Mouse (Mus musculus) layer of hippocampus, postnatal 10 days (tissue): Measurements from ENCODE around the gene Dlg4. TPM values are rescaled to one million over a fixed set of nuclear protein-coding genes. Genes with fewer than 3 reads are reported as not detected.
"Not testable (repeated sequence)": the region's sequence is repeated elsewhere in the genome, so short reads cannot be mapped to it uniquely, and the experiment has no call there.

Source experiments
- DNase-seq, 2 experiments: peaks; one replicate each; pipeline ENCODE4 v3.0.0; 2021; ENCODE audit warnings: low spot score in 2 of 2
- total RNA-seq, 2 experiments: library from RNA; stranded (reverse); gene quantifications; 2 replicates each; pipeline ENCODE4 v1.2.3; 2021

Dlg4 gene
- total RNA-seq, 2 experiments from 2014 or later = 705 to 717 TPM

DNA sequence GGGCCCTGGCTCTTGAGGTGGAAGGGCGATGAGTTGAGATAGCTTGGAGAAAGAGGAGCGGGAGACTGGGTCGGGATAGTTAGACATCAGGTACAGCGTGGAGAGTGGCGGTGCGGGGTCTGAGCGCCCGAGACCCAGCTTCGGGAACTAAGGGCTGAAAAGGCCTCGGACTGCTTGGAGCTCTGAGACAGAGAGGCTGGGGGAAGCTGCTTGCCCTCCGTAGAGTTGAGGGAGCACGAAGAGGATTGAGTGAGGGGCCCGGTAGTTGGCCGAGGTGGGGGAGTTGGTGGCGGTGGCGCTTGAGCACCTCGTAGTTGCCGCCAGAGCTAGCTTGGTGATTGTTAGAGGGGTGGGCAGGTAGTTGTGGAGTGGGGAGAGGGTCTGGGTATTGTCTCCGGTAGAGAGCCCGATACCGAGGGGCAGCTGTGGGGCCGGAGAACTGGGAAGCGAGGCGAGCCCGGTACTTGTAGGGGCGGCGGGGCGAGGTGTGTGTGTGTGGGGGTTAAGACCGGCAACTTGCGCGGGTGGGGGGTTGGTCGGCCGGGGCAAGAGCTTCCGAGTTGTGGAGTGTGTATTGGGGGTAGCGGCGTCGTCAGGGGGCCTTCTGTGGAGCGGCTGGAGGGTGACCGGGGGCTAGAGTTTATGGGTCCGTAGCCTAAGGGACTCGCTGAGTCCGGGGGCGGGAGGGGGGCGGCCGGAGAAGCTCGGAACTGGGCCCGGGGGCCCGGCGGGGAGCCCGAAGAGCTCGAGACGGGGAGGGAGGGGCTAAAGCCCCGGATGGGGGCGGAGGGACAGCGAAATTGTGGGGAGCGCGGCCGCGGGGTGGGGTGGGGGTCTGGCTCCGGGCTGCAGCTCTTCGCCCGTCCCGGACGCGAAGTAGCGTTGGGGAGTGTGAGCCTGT lies 20.3 kb upstream of the Dlg4 start:
- peak in 1 of 2 experiments; percentile 59 for DNase-seq

DNA sequence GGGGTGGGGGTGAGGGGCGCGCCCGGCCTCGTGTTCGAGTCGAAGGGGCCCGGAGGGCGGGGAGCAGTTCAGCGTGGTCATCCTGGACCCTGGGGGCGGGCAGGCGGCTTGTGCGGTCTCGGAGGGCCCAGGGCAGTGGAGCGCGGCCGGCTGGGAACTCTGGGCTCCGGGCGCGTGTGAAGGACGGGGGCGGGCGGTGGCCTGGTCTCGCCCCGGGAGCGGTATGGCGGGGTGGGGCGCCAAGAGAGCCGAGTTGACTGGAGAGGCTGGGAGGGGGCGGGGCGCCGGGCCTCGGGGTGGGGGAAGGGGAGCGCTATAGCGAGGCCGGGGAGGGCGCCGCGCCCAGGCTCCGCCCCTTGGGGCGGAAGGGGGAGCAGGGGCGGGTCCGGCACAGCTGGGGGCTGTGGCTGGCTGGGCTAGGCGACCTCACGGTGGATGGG lies 19.7 kb upstream of the Dlg4 start:
- peak; percentile 69 to 81 for DNase-seq

DNA sequence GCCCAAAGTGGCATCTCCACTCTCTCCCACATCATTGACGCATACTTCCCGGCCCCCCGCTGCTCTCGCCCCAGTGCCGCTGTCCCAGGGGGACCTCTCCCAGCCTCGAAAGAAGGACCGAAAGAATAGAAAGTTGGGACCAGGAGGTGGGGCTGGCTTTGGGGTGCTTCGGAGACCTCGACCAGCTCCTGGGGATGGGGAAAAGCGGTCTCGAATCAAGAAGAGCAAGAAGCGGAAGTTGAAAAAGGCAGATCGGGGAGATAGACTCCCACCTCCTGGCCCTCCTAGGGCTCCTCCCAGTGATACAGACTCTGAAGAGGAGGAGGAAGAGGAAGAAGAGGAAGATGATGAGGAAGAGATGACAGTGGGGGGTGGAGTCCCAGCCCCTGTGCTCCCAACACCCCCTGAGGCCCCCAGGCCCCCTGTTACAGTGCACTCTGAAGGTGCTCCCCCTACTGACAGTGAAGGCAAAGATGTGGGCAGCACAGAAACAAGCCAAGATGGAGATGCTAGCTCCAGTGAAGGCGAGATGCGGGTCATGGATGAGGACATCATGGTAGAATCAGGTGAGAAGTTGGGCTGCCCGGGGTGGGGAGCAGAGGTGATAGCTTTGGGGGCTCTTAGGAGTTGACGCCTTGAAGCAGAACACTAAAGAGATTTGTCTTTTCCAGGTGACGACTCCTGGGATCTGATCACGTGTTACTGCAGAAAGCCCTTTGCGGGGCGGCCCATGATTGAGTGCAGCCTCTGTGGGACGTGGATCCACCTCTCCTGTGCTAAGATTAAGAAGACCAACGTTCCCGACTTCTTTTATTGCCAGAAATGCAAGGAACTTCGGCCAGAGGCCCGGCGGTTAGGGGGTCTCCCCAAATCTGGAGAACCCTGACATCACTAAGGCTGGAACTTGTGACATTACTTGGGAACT lies 17.9 kb upstream of the Dlg4 start:
- no peak for DNase-seq

DNA sequence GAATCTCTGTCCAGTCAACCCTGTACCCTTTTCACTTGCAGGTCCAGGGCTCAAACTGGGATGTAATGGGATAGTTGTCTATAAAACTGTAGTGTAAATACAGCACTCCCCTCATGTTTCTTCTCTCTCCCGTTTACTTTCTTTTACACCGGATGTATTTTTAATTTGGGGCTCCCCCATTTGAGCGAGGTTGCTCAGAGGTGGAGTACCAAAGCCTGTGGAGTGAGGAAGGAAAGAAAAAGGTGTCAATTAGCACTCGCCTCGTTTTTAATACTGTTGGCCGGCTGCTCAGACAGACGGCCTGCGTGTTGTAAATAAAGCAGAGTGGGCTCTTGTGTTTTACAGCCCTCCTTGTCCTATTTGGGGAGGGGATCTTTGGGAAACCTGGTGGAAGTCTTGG lies 17.1 kb upstream of the Dlg4 start:
- no peak for DNase-seq

DNA sequence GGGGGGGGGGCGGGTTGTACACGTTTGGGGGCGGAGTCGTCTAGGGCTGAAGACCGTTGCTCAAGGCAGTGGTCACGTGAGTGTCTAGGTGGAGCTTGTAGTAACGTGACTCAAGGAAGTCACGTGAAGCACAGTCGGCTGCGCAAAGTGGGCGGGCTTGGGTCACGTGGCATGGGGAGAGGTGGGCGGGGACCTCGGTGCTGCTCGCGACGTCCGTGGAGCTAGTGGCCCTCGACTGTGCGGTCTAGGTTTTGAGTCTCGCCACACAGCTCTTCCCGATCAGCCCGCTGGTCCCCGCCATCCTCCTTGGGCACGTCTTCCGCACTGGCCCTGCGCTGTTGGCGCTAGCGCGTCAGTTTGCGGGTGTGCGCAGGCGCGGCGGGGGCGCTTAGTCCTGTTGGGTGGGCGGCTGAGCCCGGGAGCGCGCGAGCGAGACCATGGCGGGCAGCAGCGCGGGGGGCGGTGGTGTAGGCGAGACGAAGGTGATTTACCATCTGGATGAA lies 16.3 kb upstream of the Dlg4 start, which contains the start of gene Dvl2:
Dvl2 (plus strand) TSS at position 200 of the 503 bp plus-strand sequence.
- DNase-seq = peak; percentile 85 to 87

DNA sequence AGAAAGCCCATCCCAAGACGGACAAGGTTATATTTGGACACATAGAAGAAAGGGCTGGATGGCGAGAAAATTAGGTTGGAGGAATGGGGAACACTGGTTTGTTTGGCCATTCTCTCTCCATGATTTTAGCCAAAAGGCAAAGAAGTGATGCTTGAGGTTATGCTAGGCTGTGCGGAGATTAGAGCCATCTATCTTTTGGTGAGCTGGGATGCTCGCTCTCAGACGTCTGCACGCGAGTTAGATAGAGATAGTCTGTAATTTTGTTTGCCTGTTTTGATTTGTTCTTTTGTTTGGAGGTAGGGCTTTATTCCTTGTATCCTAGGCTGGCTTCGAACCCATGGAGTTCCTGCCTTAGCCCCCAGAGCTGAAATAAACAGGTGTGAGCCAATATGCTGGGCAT lies 15.6 kb upstream of the Dlg4 start:
- no peak for DNase-seq

DNA sequence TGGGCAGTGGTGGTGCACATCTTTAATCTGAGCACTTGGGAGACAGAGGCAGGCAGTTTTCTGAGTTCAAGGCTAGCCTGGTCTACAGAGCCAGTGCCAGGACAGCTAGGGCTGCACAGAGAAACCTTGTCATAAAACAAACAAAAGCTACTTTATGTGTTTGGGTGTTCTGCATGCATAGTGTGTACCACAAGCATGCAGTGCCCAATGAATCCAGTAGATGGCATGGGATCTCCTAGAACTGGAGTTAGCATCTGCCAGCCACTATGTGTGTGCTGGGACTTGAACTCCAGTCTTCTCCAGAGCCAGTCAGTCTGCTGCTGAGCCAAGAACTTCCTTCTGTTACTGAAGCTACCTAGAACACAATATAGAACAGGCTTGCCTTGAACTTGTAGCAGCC lies 14.9 kb upstream of the Dlg4 start:
- peak in 1 of 2 experiments; percentile 57 for DNase-seq

DNA sequence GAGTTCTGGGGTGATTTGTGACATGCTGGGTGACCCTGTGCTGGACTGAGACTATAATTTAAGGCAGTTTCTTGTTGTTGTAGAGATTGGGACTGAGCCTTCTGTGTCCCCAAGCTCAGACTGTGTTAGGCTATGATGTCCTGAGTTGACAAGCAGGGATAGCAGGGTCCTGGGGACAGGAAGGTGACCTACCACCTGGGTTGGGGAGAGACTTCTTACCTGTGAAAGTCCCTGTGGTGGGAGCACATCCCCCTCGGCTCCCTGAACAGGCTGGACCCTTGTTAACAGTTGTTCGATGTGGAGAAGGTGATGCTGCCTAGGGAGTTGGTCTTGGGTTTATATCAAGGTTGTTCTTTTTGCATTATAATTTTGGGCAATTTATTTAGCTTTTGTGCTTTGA lies 14.3 kb upstream of the Dlg4 start:
- no peak for DNase-seq

DNA sequence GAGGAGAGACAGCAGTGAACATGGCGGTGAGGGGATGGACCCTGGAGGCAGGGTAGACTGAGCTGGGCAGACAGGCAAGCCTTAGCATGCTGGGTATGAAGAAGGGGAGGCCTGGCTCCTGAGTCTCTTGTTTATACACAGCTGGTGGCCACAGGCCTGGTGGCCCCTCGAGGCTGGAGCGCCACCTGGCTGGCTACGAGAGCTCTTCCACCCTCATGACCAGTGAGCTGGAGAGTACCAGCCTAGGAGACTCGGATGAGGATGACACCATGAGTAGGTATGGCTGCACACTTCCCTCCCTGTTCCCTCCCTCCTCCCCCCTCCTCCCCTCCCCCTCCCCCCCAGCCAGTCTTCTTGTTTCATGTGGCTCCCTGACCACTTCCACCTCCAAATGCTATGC lies 11.2 kb upstream of the Dlg4 start:
- no peak for DNase-seq

DNA sequence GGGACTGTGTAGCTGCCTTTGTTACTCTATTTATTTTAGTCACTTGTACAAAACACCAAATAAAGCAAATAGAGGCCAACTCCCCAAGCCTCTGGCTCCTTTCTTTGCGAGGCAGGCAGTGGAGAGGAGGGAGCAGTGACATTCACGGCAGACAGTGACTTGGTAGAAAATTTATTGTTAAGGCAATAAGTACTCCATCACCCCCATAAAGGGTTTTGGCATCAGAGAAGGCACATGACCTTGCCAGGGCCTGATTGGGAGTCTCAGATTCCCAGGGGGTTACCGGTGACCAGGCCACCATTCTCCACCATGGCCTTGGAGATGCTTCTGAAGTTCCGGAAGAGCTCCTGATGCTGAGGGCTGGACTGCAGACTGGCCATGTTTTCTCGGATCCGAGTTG lies 6.7 kb upstream of the Dlg4 start:
- no peak for DNase-seq

DNA sequence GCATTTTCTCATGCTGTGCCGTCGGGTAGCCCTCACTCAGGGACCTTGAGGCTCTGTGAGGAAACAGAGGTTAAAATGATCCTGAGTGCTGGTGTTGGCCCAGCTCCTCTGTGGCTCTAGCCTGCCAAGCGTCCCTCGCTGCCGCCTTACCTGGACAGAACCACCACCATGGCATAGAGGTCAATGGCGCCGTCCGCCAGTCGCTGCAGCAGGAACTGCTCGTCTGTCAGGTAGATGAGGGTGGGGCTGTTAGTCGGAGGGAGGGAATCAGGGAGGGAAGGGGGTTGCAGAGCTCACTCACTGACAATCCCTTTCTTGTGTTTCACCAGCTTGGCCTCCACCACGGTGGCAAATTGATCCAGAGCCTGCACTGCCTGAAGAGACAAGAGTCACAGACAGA lies 6.2 kb upstream of the Dlg4 start:
- no peak for DNase-seq

DNA sequence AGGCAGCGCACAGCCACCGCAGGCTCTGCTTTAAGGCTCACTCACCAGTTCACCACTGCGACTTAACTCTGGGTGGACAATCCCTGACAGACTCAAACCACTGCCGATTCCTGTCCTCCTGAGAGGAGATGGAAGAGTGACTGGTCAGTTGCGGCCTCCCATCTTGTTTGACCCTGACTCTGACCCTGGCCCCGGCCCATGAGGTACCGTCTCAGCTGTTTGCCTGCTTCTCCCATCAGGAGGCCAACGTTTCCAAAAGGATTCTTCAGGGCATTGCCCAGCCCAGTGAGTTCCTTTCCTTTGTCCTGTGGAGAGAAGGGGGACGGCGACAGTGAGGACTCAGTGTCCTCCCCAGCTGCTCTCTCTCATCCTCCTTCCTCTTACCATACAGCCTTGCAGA lies 5.8 kb upstream of the Dlg4 start:
- DNase-seq = no peak

DNA sequence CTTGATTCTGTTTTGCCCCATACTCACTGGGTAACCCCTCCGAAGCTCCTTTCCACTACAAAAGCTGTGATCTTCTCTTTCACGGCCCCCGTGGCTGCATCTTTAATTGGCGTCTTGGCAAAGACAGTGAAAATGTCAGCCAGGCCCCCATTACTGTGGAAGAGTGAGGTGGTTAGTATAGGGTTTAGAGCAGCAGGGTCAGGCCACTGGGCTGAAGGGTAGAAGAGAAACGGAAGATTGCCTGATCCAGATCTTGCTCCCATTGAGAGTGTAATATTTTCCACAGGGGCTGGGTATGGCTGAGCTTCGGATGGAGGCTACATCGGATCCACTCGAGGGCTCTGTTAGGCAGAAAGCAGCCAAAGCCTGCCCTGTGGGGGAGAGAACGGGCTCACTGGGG lies 3.8 kb upstream of the Dlg4 start:
- DNase-seq = no peak

DNA sequence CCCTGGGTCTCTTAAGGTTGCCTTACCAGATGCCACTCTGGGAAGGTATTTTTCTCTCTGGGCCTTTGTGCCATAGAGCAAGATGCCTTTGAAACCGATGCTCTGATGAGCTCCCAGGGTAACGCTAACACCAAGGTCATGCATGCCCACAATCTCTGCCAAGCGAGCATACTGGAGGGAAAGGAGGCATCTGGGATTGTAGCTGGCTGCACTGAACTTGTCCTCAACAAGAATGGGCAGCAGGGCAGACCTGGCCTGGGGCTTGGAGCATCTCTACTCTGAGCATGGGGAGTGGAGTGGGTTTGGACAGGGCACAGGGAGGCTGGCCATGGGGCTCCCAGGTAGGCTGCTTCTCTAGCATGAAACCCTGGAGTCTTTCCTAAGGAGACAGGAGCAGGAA lies 3.3 kb upstream of the Dlg4 start:
- no peak for DNase-seq

DNA sequence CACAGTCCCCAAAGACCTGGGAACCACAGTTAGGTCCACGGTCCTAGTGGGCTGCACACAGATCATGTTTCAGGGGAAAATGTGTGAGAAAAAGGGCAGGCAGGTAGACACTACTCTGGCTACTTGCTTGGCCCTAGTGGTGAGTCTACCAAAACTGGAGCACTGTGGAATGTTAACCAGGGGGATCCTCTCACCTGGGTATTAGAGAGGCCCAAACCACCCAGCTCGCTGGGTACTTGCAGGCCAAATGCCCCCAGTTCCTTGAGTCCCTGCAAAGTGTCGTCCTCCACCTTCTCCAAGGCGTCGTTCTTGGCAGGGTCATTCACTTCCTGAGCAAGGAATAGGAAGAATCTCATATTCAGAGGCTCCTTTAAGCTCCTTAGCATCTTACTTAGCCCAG lies 2.7 kb upstream of the Dlg4 start:
- no peak for DNase-seq

DNA sequence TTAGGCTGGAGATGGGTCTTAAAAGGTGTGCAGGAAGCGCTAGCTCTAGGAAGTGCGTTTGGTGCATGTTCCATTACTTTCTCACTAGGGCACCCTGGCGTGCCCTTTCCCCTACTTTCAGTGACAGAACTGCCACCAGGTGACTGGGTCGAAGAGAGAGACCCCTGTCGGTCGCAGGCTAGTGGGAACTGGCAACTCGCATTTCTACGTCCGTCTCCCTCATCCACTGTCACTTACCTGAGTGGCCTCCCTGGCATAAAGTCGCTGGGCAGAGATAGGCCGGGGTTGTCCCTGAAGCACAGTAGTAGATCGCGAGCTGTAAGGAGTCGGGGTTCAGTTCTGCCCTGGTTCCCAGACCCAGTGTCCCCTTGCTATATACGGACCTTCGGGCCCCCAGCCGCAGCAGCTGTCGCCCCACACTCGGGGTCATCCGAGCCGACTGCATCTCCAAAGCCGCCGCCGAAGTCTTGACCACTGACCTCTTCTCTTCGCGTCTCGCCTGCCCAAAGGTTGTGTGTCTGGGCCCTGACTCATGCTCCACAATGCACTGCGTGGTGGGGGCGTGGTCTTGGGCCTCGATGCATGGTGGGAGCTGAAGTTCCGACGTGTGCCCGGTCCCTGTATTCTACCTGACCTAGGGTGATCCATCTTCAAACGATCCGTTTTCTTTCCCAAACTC lies 1.7 kb upstream of the Dlg4 start, which contains the start of gene Acadvl:
Acadvl (minus strand) TSS at position 532 of the 679 bp plus-strand sequence.
- DNase-seq = peak; percentile 74 to 88

DNA sequence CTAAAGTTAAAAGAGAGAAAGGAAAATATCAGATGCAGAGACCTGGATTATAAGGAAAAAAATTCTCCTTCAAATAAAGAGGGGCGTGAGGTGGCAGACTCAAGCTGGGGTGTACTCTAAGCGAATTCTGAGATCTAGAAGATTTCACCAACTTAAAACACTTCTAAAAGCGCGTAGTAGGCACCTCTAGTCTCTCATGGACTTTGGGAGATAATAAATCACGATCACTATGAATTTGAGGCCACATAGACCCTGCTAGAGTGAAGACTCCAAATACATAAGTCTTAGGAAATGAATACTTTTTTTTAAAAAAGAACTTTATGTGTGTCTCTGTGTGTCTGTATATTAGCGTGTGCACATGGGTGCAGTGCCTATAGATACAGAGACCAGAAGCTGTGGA lies 1.1 kb upstream of the Dlg4 start:
- no peak for DNase-seq

DNA sequence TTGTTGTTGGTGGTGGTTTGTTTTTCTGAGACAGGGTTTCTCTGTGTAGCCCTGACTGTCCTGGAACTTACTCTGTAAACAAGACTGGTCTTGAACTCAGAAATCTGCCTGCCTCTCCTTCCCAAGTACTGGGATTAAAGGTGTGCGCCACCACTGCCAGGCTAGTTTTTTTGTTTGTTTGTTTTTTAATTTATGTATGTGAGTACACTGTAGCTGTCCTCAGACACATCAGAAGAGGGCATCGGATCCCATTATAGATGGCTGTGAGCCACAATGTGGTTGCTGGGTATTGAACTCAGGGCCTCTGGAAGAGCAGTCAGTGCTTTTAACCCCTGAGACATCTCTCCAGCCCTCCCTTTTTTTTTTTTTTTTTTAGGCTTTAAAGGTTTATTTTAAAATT lies 565 bp upstream of the Dlg4 start:
- DNase-seq = not testable (repeated sequence)

DNA sequence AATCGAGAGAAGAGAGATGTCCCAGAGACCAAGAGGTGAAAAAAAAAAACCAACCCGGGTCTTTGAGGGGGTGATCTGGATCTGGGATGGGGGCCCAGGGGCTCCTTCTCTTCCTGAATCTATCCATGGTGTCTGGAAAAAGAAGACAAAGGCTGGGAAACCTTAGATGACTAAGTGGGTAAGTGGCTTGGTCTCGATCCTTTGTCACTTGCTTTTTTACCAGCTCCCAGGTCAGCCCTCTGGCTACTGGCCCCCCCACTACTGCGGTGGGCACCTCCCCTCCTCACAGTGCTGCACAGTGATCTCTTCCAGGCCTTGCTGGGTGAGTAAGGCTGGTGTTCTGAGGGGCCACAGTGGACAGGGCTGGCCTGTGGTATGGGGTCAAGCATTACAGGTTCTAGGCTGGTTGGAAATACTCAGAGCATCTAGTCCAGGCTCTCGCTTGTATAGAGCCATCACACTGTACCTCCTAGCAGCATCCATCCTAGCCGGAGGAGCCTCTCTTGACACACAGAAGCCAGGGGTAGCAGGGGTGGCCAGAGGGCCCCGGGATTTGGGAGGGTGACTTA lies 541 bp downstream of the Dlg4 start:
- DNase-seq = no peak

DNA sequence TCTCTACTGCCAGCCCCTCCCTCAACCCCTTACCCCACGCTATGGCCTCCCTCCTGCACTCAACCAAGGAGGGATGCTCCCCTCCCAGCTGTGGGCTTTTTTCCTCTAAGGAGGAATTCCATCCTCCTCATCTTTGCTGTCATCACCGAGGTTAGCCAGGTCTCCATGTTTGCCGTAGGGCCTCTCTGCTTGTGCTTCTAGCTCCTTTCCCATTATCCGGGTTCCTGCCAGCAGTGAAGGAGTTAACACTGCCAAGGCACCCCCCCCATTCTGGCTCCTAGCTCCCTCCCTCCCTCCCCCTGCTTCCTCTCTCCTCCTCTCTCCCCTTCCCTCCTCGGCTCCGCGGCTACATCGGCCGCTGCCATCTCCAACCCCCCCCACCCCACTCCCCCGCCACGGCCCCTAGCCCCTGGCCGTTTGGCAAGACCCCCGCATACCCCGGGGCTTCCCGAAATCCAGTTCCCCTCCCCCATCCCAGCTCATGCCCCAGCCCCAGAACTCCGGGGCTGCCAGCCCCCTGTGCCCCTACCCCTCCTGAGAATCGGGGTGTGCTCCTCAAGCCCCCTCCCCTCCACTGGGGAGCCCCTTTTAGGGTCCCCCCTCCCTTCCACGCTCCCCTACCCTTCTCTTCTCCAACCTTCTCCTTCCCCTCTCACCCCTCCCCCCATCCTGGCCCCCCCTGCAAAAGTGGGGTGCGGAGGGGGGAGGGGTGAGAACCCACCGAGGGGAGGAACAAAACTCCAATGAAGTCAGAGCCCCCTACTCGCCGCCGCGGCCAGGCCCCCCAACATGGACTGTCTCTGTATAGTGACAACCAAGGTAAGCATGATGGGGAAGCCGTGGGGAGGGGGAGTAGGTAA lies 1.6 kb downstream of the Dlg4 start:
- DNase-seq = peak; percentile 78 to 81
